17 mouse cellular contexts compared by ENCODE assay signal in genomic region chr1:33494524-33495202, GRCm38 (mm10).
DNase-seq lines count a peak whose midpoint lies in the region; ATAC-seq lines count a peak whose summit lies in the region.
"Had no signal": no experiment of that assay in that cellular context is flagged by ENCODE, and none has a peak within 500 bp of the region (broad histone marks: within the 10 kb centered on the region; RNA-seq: fewer than 3 reads in every experiment).

No protein-coding gene starts in this region.

- no peaks in the 10 kb centered on the region for H3K9me3 ChIP-seq in forebrain, embryonic 12.5 days
- H3K9me3 ChIP-seq in hindbrain, embryonic 14.5 days (ENCODE audit: control insufficient read depth, low read length) = no peaks in the 10 kb centered on the region
- H3K9me3 ChIP-seq in midbrain, embryonic 16.5 days (replicated peaks; ENCODE audit: control insufficient read depth, low read length, poor library complexity, severe bottlenecking) = no peaks in the 10 kb centered on the region
- H3K9me3 ChIP-seq: limb, embryonic 10.5 days; liver, embryonic 13.5 days; megakaryocyte, embryonic 14.5 days; neural tube, embryonic 12.5 days had no signal

- H3K4me3 ChIP-seq in forebrain, embryonic 12.5 days (replicated peaks) = no peak overlapping the region
- no peak overlapping the region for H3K4me3 ChIP-seq in hindbrain, embryonic 14.5 days (replicated peaks; ENCODE audit: low read length)
- H3K4me3 ChIP-seq in midbrain, embryonic 16.5 days (ENCODE audit: low read depth, low read length) = no peak overlapping the region
- H3K4me3 ChIP-seq: limb, embryonic 10.5 days; liver, embryonic 13.5 days; megakaryocyte, embryonic 14.5 days; neural tube, embryonic 12.5 days had no signal

- 11% methylated on average over 2 of the region's 2 CpGs for WGBS in forebrain, embryonic 12.5 days
- 10% methylated on average over 2 of the region's 2 CpGs for WGBS in hindbrain, embryonic 14.5 days
- WGBS in midbrain, embryonic 16.5 days = 8% methylated on average over 2 of the region's 2 CpGs

- DNase-seq in ZHBTc4 (ENCODE audit: low read depth, low spot score) = peak; percentile 18
- DNase-seq in hindbrain, embryonic 14.5 days (ENCODE audit: low spot score) = peak; percentile 30
- DNase-seq in adrenal gland, adult 8-10 months = no peak
- no peak for DNase-seq in urinary bladder, adult 2 months (ENCODE audit: low spot score)
- no peak for DNase-seq in spleen, postnatal 14 days (ENCODE audit: low spot score in 2 of 2)
- DNase-seq: adrenal gland, adult 2 months; heart, adult 18-20 months; kidney, postnatal 14 days; liver, embryonic 13.5 days; retina, postnatal 1 day had no signal

- H3K27ac ChIP-seq in forebrain, embryonic 12.5 days = no peak overlapping the region
- H3K27ac ChIP-seq in hindbrain, embryonic 14.5 days = peak overlapping the region; percentile 65; the same call in 1 of the 2 replicates
- no peak overlapping the region for H3K27ac ChIP-seq in midbrain, embryonic 16.5 days (ENCODE audit: low read length)
- H3K27ac ChIP-seq: limb, embryonic 10.5 days; liver, embryonic 13.5 days; neural tube, embryonic 12.5 days had no signal

- H3K36me3 ChIP-seq in forebrain, embryonic 12.5 days (replicated peaks) = no peaks in the 10 kb centered on the region
- H3K36me3 ChIP-seq in hindbrain, embryonic 14.5 days (replicated peaks; ENCODE audit: control insufficient read depth, insufficient read depth) = no peaks in the 10 kb centered on the region
- H3K36me3 ChIP-seq in midbrain, embryonic 16.5 days (ENCODE audit: control insufficient read depth, insufficient read depth, low read length) = no peaks in the 10 kb centered on the region
- H3K36me3 ChIP-seq: limb, embryonic 10.5 days; liver, embryonic 13.5 days; neural tube, embryonic 12.5 days had no signal

- peak; percentile 87 for ATAC-seq in forebrain, embryonic 12.5 days (ENCODE audit: low FRiP score)
- peak; percentile 75 for ATAC-seq in hindbrain, embryonic 14.5 days (ENCODE audit: low FRiP score)
- ATAC-seq in midbrain, embryonic 16.5 days = peak; percentile 82
- ATAC-seq: lung, postnatal 0 days; Patski had no signal

- H3K4me1 ChIP-seq in forebrain, embryonic 12.5 days = peaks cover 19% of the 10 kb centered on the region
- H3K4me1 ChIP-seq in hindbrain, embryonic 14.5 days (replicated peaks; ENCODE audit: control insufficient read depth, insufficient read depth, low read length) = no peaks in the 10 kb centered on the region; the same call in 1 of the 2 replicates
- peaks cover 8% of the 10 kb centered on the region for H3K4me1 ChIP-seq in midbrain, embryonic 16.5 days (ENCODE audit: control insufficient read depth, insufficient read depth, low read length)
- H3K4me1 ChIP-seq: limb, embryonic 10.5 days; neural tube, embryonic 12.5 days had no signal

- no peaks in the 10 kb centered on the region for H3K27me3 ChIP-seq in forebrain, embryonic 12.5 days
- no peaks in the 10 kb centered on the region for H3K27me3 ChIP-seq in hindbrain, embryonic 14.5 days (ENCODE audit: control insufficient read depth, insufficient read depth, low read length)
- H3K27me3 ChIP-seq in midbrain, embryonic 16.5 days (ENCODE audit: control insufficient read depth, insufficient read depth, low read depth, low read length) = no peaks in the 10 kb centered on the region
- H3K27me3 ChIP-seq: liver, embryonic 13.5 days; megakaryocyte, embryonic 14.5 days; neural tube, embryonic 12.5 days; Patski had no signal

- H3K4me2 ChIP-seq in forebrain, embryonic 12.5 days = no peak overlapping the region
- H3K4me2 ChIP-seq in hindbrain, embryonic 14.5 days (replicated peaks) = no peak overlapping the region
- no peak overlapping the region for H3K4me2 ChIP-seq in midbrain, embryonic 16.5 days (ENCODE audit: low read length)
- H3K4me2 ChIP-seq: liver, embryonic 13.5 days; neural tube, embryonic 12.5 days had no signal

- H3K9ac ChIP-seq in forebrain, embryonic 12.5 days = no peak overlapping the region
- no peak overlapping the region for H3K9ac ChIP-seq in hindbrain, embryonic 14.5 days
- H3K9ac ChIP-seq in midbrain, embryonic 16.5 days (ENCODE audit: low read depth, low read length) = no peak overlapping the region
- H3K9ac ChIP-seq: liver, embryonic 13.5 days; neural tube, embryonic 12.5 days had no signal

Comparison
In these comparisons a context has a peak if more than half of its experiments do, and no peak if none do; other contexts are left out.
1. DNase-seq: peak in ZHBTc4 (single experiment) and hindbrain, embryonic 14.5 days (single experiment); none in adrenal gland, adult 8-10 months (single experiment), urinary bladder, adult 2 months (single experiment) and spleen, postnatal 14 days (0 of 2).
2. Peak in every context shown above with its lines, with median percentiles within 50 percentile points of each other: ATAC-seq.